In the genomic region with DNA sequence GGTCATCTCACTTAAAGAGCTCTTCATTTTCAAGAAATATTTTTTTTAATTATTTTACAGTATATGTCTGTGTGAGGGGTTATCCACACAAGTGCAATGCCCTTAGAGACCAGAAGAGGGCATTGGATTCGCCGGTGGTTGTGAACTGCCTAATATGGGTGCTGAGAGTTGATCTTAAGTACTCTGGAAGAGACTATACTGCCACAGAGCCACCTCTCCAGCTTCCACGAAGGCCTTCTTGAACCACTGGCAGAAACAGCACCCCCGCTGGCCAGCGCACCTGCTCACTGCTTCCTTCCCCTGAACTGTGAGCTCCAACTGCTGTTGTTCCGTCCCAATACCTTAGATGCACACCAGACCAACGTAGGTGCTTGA, we compare ENCODE assay signal across 10 mouse cellular contexts. TPM values are rescaled to one million over a fixed set of nuclear protein-coding genes. Genes with fewer than 3 reads are reported as not detected.
DNase-seq lines count a peak whose midpoint lies in the region; ATAC-seq and TF ChIP-seq lines count a peak whose summit lies in the region.
"Had no signal": no experiment of that assay in that cellular context is flagged by ENCODE, and none has a peak within 500 bp of the region (broad histone marks: within the 10 kb centered on the region; RNA-seq: fewer than 3 reads in every experiment).

No protein-coding gene starts in this region.

- ATAC-seq in lung, postnatal 0 days, result no peak

- TF ChIP-seq EP300 in lung, postnatal 0 days (IDR thresholded peaks at IDR 0.05), result no peak

- no peaks in the 10 kb centered on the region for H3K27me3 ChIP-seq in lung, postnatal 0 days (replicated peaks; ENCODE audit: insufficient read depth, low read length)
- H3K27me3 ChIP-seq in splenic B cell, adult 2 months (ENCODE audit: control insufficient read depth, insufficient read depth, low read length, poor library complexity, severe bottlenecking), result no peaks in the 10 kb centered on the region

- no peak overlapping the region for H3K4me3 ChIP-seq in lung, postnatal 0 days (ENCODE audit: low read depth, low read length)

- no peak overlapping the region for H3K4me2 ChIP-seq in lung, postnatal 0 days (replicated peaks; ENCODE audit: low read depth, low read length)

- no peaks in the 10 kb centered on the region for H3K9me3 ChIP-seq in lung, postnatal 0 days (ENCODE audit: low read length)

- no peaks in the 10 kb centered on the region for H3K36me3 ChIP-seq in lung, postnatal 0 days (ENCODE audit: insufficient read depth, low read length)
- no peaks in the 10 kb centered on the region for H3K36me3 ChIP-seq in splenic B cell, adult 2 months (ENCODE audit: control insufficient read depth, insufficient read depth, low read length, poor library complexity, severe bottlenecking)

- TF ChIP-seq CTCF in lung, postnatal 0 days (IDR thresholded peaks at IDR 0.05), result peak; percentile 51

- no peak overlapping the region for H3K27ac ChIP-seq in lung, postnatal 0 days (ENCODE audit: low read length)
- H3K27ac ChIP-seq: macrophage had no signal

- no peaks in the 10 kb centered on the region for H3K4me1 ChIP-seq in lung, postnatal 0 days (ENCODE audit: insufficient read depth, low read depth, low read length)

- DNase-seq in embryo, embryonic 10 days (ENCODE audit: low spot score), result peak; percentile 23
- no peak for DNase-seq in embryo, embryonic 9.5 days (ENCODE audit: extremely low spot score)
- peak; percentile 43 for DNase-seq in lung, postnatal 0 days (ENCODE audit: low spot score)
- no peak for DNase-seq in lung, adult 18-20 months
- DNase-seq in embryo, embryonic 11 days, result peak; percentile 11
- DNase-seq in splenic B cell, adult 2 months (ENCODE audit: low read depth, low spot score), result peak; percentile 30
- no peak for DNase-seq in layer of hippocampus, postnatal 25 days (ENCODE audit: extremely low spot score in 1 of 2, low spot score in 1 of 2)
- DNase-seq in cerebellum, adult 11-12 months, result no peak
- DNase-seq: kidney, postnatal 14 days had no signal

- H3K9ac ChIP-seq in lung, postnatal 0 days (replicated peaks; ENCODE audit: low read depth), result no peak overlapping the region

- 58% methylated on average over 7 of the region's 7 CpGs for WGBS in lung, postnatal 0 days

RNA-seq across cellular contexts. Expression of a gene that starts 39.6 kb away (rescaled TPM):
- 5.3 and 5.8 TPM in 2 replicates for polyA plus RNA-seq in lung, postnatal 0 days (2015; fragmentation: Nextera tagmentation; extraction: Ambion mirVana)
- total RNA-seq in layer of hippocampus, postnatal 25 days (2021), result 10 to 100 TPM; 27.1 to 29.4 TPM

RNA-seq across cellular contexts. Expression of a gene that starts 39.7 kb away (rescaled TPM):
- polyA plus RNA-seq in lung, postnatal 0 days (2015; fragmentation: Nextera tagmentation; extraction: Ambion mirVana), result 13.6 and 16.5 TPM in 2 replicates
- 100 to 1,000 TPM; 108 to 112 TPM for total RNA-seq in layer of hippocampus, postnatal 25 days (2021)

Comparison
In these comparisons a context has a peak if more than half of its experiments do, and no peak if none do; other contexts are left out.
1. DNase-seq: peak in embryo, embryonic 10 days (single experiment), lung, postnatal 0 days (single experiment), embryo, embryonic 11 days (single experiment) and splenic B cell, adult 2 months (single experiment); none in embryo, embryonic 9.5 days (single experiment), lung, adult 18-20 months (0 of 2), layer of hippocampus, postnatal 25 days (0 of 2) and cerebellum, adult 11-12 months (single experiment).